Mouse (Mus musculus) thymus, adult 2 months (tissue): ENCODE measurements around the gene Prtg.

ENCODE experiments used
- CTCF ChIP-seq: fragments of 200-500 bp; IDR thresholded peaks from 2 replicates; pipeline ENCODE4 v1.5.1; 2012; ENCODE audit warnings: mild to moderate bottlenecking, control low read depth, low read length, moderate library complexity, borderline replicate concordance; ENCODE audit not compliant: control insufficient read depth, poor library complexity, insufficient read depth; ENCODE audit errors: extremely low read depth
- POLR2A ChIP-seq: fragments of 200-500 bp; IDR thresholded peaks from 2 replicates; pipeline ENCODE4 v1.6.1; 2012; ENCODE audit warnings: mild to moderate bottlenecking, low read length, control low read depth, moderate library complexity; ENCODE audit not compliant: control insufficient read depth, poor library complexity, insufficient read depth; ENCODE audit errors: extremely low read depth

DNA sequence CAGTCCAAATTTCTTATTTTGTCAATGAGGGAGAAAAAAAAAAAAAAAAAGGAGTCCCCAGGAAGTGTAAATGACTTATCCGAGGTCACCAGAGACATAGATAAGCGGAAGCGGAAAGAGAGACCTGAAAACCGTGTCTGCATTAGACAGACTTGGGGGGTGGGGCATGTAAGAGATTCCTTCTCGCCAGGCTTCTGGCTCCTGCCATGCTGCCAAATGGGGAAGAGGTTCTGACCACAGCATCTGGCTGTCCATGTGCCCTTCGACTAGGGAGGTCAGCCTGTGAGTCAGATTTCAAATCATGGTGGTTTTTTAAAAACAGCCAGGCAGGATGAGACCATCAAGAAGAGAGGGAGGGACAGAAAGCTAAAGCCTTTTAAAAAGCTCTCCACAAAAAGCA, 15.0 kb upstream of the Prtg start:
- TF ChIP-seq POLR2A (no peak), CTCF (no peak)
